25 mouse cellular contexts compared by ENCODE assay signal in genomic region chr16:97521983-97522382, GRCm38 (mm10). TPM values are rescaled to one million over a fixed set of nuclear protein-coding genes. Genes with fewer than 3 reads are reported as not detected.
"Had no signal": no experiment of that assay in that cellular context is flagged by ENCODE, and none has a peak within 500 bp of the region (broad histone marks: within the 10 kb centered on the region; RNA-seq: fewer than 3 reads in every experiment).

No protein-coding gene starts in this region.

- H3K9me3 ChIP-seq: limb, embryonic 15.5 days; lung, embryonic 15.5 days; megakaryocyte, embryonic 14.5 days; midbrain, embryonic 10.5 days; midbrain, embryonic 15.5 days; neural tube, embryonic 12.5 days; neural tube, embryonic 15.5 days had no signal

- H3K4me1 ChIP-seq: lung, embryonic 15.5 days; midbrain, embryonic 10.5 days; midbrain, embryonic 15.5 days; neural tube, embryonic 12.5 days; neural tube, embryonic 15.5 days had no signal

- H3K9ac ChIP-seq: limb, embryonic 15.5 days; liver, embryonic 14.5 days; liver, postnatal 0 days; lung, embryonic 15.5 days; midbrain, embryonic 15.5 days; neural tube, embryonic 12.5 days; neural tube, embryonic 15.5 days had no signal

- DNase-seq: kidney, adult 18-20 months; kidney, adult 9 months; kidney, postnatal 14 days; kidney, postnatal 4 days; left cerebral cortex, postnatal 4 days; liver, postnatal 0 days; lung, postnatal 10 days; lung, postnatal 36 days; right cerebral cortex, adult 18-20 months; right cerebral cortex, postnatal 14 days; thymus, adult 2 months; thymus, postnatal 14 days; thymus, postnatal 4 days had no signal

- H3K4me2 ChIP-seq: limb, embryonic 15.5 days; liver, embryonic 11.5 days; lung, embryonic 15.5 days; midbrain, embryonic 15.5 days; neural tube, embryonic 12.5 days; neural tube, embryonic 15.5 days had no signal

- H3K27me3 ChIP-seq: limb, embryonic 15.5 days; lung, embryonic 15.5 days; midbrain, embryonic 15.5 days; neural tube, embryonic 12.5 days; neural tube, embryonic 15.5 days had no signal

- H3K36me3 ChIP-seq: limb, embryonic 15.5 days; lung, embryonic 15.5 days; midbrain, embryonic 10.5 days; midbrain, embryonic 15.5 days; neural tube, embryonic 12.5 days; neural tube, embryonic 15.5 days had no signal

- ATAC-seq: liver, postnatal 0 days; midbrain, embryonic 15.5 days had no signal

- H3K27ac ChIP-seq: limb, embryonic 15.5 days; liver, embryonic 14.5 days; lung, embryonic 15.5 days; midbrain, embryonic 10.5 days; midbrain, embryonic 15.5 days; neural tube, embryonic 12.5 days; neural tube, embryonic 15.5 days; stomach, postnatal 0 days had no signal

- H3K4me3 ChIP-seq: limb, embryonic 15.5 days; lung, embryonic 15.5 days; megakaryocyte, embryonic 14.5 days; midbrain, embryonic 10.5 days; midbrain, embryonic 15.5 days; neural tube, embryonic 12.5 days; neural tube, embryonic 15.5 days had no signal

RNA-seq across cellular contexts. Expression of gene Fam3b, which starts 7.4 kb away (rescaled TPM):
- polyA plus RNA-seq: kidney, embryonic 16.5 days; liver, embryonic 11.5 days; liver, postnatal 0 days; lung, embryonic 15.5 days; midbrain, embryonic 10.5 days; midbrain, embryonic 15.5 days; neural tube, embryonic 12.5 days; neural tube, embryonic 15.5 days; stomach, embryonic 14.5 days had no signal

RNA-seq across cellular contexts. Expression of gene Mx1, which starts 59.3 kb away (rescaled TPM):
- polyA plus RNA-seq: kidney, embryonic 16.5 days; midbrain, embryonic 10.5 days had no signal
